Mouse (Mus musculus) heart, adult 2 months (tissue): Measurements from ENCODE around the gene Ints11. TPM values are rescaled to one million over a fixed set of nuclear protein-coding genes. Genes with fewer than 3 reads are reported as not detected.
A peak's percentile ranks its signal among the peaks of the same experiment; 100 is the strongest.

Source experiments
- DNase-seq, 2 experiments: peaks; one replicate each; pipeline ENCODE4 v3.0.0; 2021
- H3K27ac ChIP-seq: fragments of 200-600 bp; 2 replicates; pipeline ENCODE4 v1.8.1; 2022
- H3K27me3 ChIP-seq: fragments of 200-500 bp; 2 replicates; pipeline ENCODE4 v1.6.1; 2012; ENCODE audit warnings: mild to moderate bottlenecking, low read length, inconsistent platforms, mixed read lengths; ENCODE audit not compliant: control insufficient read depth, insufficient read depth
- H3K36me3 ChIP-seq: fragments of 200-500 bp; 2 replicates; pipeline ENCODE4 v1.6.1; 2012; ENCODE audit warnings: low read length, inconsistent platforms; ENCODE audit not compliant: control insufficient read depth, insufficient read depth
- H3K4me1 ChIP-seq: fragments of 200-500 bp; 2 replicates; pipeline ENCODE4 v1.6.1; 2011; ENCODE audit warnings: low read length; ENCODE audit not compliant: control insufficient read depth, insufficient read depth
- H3K4me3 ChIP-seq: fragments of 200-600 bp; 2 replicates; pipeline ENCODE4 v1.8.1; 2022
- H3K79me2 ChIP-seq: fragments of 200-500 bp; replicated peaks from 2 replicates; pipeline ENCODE4 v1.6.1; 2012; ENCODE audit warnings: mild to moderate bottlenecking, inconsistent platforms, low read length, moderate library complexity, mixed read lengths; ENCODE audit not compliant: control insufficient read depth, insufficient read depth
- H3K9ac ChIP-seq: fragments of 200-500 bp; 2 replicates; pipeline ENCODE4 v1.6.1; 2012; ENCODE audit warnings: low read depth, mild to moderate bottlenecking, control low read depth, inconsistent platforms, low read length, mixed read lengths
- CTCF ChIP-seq: fragments of 200-600 bp; IDR thresholded peaks from 2 replicates; pipeline ENCODE4 v1.8.1; 2022; ENCODE audit warnings: antibody characterized with exemption, mild to moderate bottlenecking, moderate library complexity
- EP300 ChIP-seq: fragments of 200-500 bp; IDR thresholded peaks from 2 replicates; pipeline ENCODE4 v1.6.1; 2011; ENCODE audit warnings: low read depth, low read length, control low read depth; ENCODE audit not compliant: insufficient read depth
- POLR2A ChIP-seq: fragments of 200-500 bp; IDR thresholded peaks from 2 replicates; pipeline ENCODE4 v1.6.1; 2011; ENCODE audit warnings: mild to moderate bottlenecking, low read depth, low read length, control low read depth; ENCODE audit not compliant: insufficient read depth
- WGBS: fragments of 180-500 bp; shearing (Covaris S2); methylation state at CpG from one replicate; pipeline ENCODE4 v1.1.7; 2018; 5-methylcytosine and 5-hydroxymethylcytosine counted together
- intact Hi-C: fragments of 180-260 bp; cut with DNase I; formaldehyde crosslinking; loops from one replicate; pipeline ENCODE4 v1.15.1; 2025
- polyA plus RNA-seq: library from polyadenylated mRNA; depleted of rRNA; stranded (reverse); fragments of >200 nt; gene quantifications from 2 replicates; pipeline ENCODE4 v1.2.3, GENCODE M21; 2012
- total RNA-seq, 2 experiments: library from RNA; stranded (reverse); gene quantifications; 2 replicates each; pipeline ENCODE4 v1.2.3; 2021

Gene Ints11
- total and polyA plus RNA-seq, 3 experiments, result 15.3 to 17.4 (median 15.8) TPM

DNA sequence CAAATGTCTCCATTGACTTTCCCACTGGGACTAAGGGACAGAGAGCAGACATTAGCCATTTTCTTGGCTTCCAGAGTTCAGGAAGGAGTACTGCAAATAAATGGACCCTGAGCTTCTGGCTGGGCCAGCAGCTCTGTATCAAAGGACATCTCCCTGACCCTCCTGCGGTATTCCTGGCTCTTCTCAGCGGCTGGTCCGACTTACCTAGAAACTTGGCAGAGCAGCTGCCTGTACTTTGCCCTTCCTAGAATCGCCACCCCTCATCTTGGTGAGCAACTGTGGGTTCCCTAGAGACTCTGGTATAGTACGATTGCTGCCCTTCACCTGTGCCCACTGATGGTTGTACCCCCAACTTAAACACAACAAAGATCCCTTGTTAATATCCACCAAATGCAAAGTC lies 26.1 kb upstream of the Ints11 start:
- WGBS, result 71% methylated on average over 5 of the region's 5 CpGs
- intact Hi-C loops, result no loop called here
- TF ChIP-seq EP300 (no peak), CTCF (no peak), POLR2A (no peak)
- no peak overlapping the region for H3K9ac ChIP-seq
- no peaks in the 10 kb centered on the region for H3K36me3 ChIP-seq
- no peaks in the 10 kb centered on the region for H3K27me3 ChIP-seq
- H3K27ac ChIP-seq, result no peak overlapping the region
- peaks cover 18% of the 10 kb centered on the region for H3K4me1 ChIP-seq
- H3K4me3 ChIP-seq, result no peak overlapping the region
- DNase-seq, result no peak
- H3K79me2 ChIP-seq, result peaks cover 6% of the 10 kb centered on the region

- H3K27ac ChIP-seq, result peak within 1 kb of the TSS; percentile 90
- H3K79me2 ChIP-seq, result peaks cover 6% of the 10 kb centered on the region
- intact Hi-C loops, result no loop called here
- H3K36me3 ChIP-seq, result no peaks in the 10 kb centered on the region
- peak; percentile 64 for TF ChIP-seq CTCF
- TF ChIP-seq POLR2A, result peak; percentile 95
- TF ChIP-seq EP300, result 0 out of 2 replicates have a peak, but pooled peaks have one; percentile 33
- WGBS, result 2% methylated on average over 47 of the region's 65 CpGs
- H3K27me3 ChIP-seq, result no peaks in the 10 kb centered on the region
- DNase-seq, result peak; percentile 95 to 99
- H3K4me3 ChIP-seq, result peak within 1 kb of the TSS; percentile 96
- H3K4me1 ChIP-seq, result peaks cover 35% of the 10 kb centered on the region
- peak within 1 kb of the TSS; percentile 99 for H3K9ac ChIP-seq
These were observed 22.3 kb upstream of the Ints11 start, which contains the start of gene Dvl1 for GRCm38 (mm10) chr4:155846871-155847578. Gene Dvl1 (plus strand): TSS chr4:155847402.

GRCm38 (mm10) chr4:155847591-155848352 lies 21.6 kb upstream of the Ints11 start:
- Histone ChIP-seq H3K4me3 (peak overlapping the region; percentile 96), H3K36me3 (no peaks in the 10 kb centered on the region), H3K79me2 (peaks cover 6% of the 10 kb centered on the region), H3K9ac (peak overlapping the region; percentile 99), H3K27ac (peak overlapping the region; percentile 75), H3K4me1 (peaks cover 38% of the 10 kb centered on the region), H3K27me3 (no peaks in the 10 kb centered on the region)
- 1% methylated on average over 61 of the region's 69 CpGs for WGBS
- DNase-seq, result peak in 1 of 2 experiments; percentile 65
- TF ChIP-seq EP300 (no peak), CTCF (no peak)
- intact Hi-C loops, result no loop called here

GRCm38 (mm10) chr4:155848434-155849095 lies 20.8 kb upstream of the Ints11 start:
- H3K9ac ChIP-seq, result peak overlapping the region; percentile 99
- H3K4me1 ChIP-seq, result peaks cover 38% of the 10 kb centered on the region
- peak overlapping the region; percentile 96 for H3K4me3 ChIP-seq
- H3K79me2 ChIP-seq, result peaks cover 8% of the 10 kb centered on the region
- no peak for TF ChIP-seq CTCF
- TF ChIP-seq POLR2A, result no peak
- no peak for TF ChIP-seq EP300
- DNase-seq, result no peak
- H3K27ac ChIP-seq, result peak overlapping the region; percentile 21
- H3K27me3 ChIP-seq, result no peaks in the 10 kb centered on the region
- H3K36me3 ChIP-seq, result no peaks in the 10 kb centered on the region
- intact Hi-C loops, result no loop called here
- WGBS, result 61% methylated on average over 7 of the region's 7 CpGs

DNA sequence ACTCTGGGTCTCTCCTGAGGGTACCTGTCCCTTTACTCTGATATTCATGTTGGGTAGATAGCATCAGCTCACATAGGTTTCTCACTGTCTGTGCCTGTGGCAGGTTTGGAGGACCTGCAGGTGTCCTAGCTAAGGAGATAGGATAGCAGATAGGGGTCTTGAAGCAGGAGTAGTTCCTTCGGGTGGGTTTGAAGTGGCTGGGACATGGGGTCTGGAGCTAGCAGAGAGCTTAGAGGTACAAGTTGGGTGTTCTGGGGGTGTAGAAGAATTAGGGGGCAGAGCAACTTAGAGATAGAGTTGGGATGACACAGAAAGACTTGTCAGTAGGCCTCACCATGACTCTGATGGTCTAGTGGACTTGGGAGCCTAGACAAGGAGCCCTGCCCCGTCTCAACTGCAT lies 20.0 kb upstream of the Ints11 start:
- DNase-seq, result no peak
- TF ChIP-seq POLR2A, result no peak
- no peak for TF ChIP-seq EP300
- no peak for TF ChIP-seq CTCF
- no peak overlapping the region for H3K9ac ChIP-seq
- peak overlapping the region; percentile 9; the same call in 1 of the 2 replicates for H3K27ac ChIP-seq
- no peak overlapping the region for H3K4me3 ChIP-seq
- H3K36me3 ChIP-seq, result no peaks in the 10 kb centered on the region
- 89% methylated on average over 2 of the region's 2 CpGs for WGBS
- peaks cover 38% of the 10 kb centered on the region for H3K4me1 ChIP-seq
- peaks cover 8% of the 10 kb centered on the region for H3K79me2 ChIP-seq
- intact Hi-C loops, result no loop called here
- no peaks in the 10 kb centered on the region for H3K27me3 ChIP-seq
